Mouse (Mus musculus) adrenal gland, adult (tissue): Measurements from ENCODE around the gene Gosr2.
A peak's percentile ranks its signal among the peaks of the same experiment; 100 is the strongest.

Experiments used
- DNase-seq, 2 experiments: peaks; one replicate each; pipeline ENCODE4 v3.0.0; 2022 to 2023; ENCODE audit warnings: low spot score in 1 of 2; ENCODE audit not compliant: inconsistent age in 2 of 2

The Gosr2 gene

GRCm38 (mm10) chr11:103648656-103649055 lies 49.0 kb downstream of the Gosr2 start:
- no peak for DNase-seq

- no peak for DNase-seq
Measured at GRCm38 (mm10) chr11:103647921-103648620, 49.6 kb downstream of the Gosr2 start.

GRCm38 (mm10) chr11:103646301-103646700 lies 51.4 kb downstream of the Gosr2 start:
- no peak for DNase-seq

- no peak for DNase-seq
Measured at GRCm38 (mm10) chr11:103645731-103646130, 52.0 kb downstream of the Gosr2 start.

- DNase-seq, result no peak
Measured at GRCm38 (mm10) chr11:103643211-103643610, 54.5 kb downstream of the Gosr2 start.

GRCm38 (mm10) chr11:103639407-103639946 lies 58.2 kb downstream of the Gosr2 start:
- DNase-seq, result peak; percentile 53 to 83

GRCm38 (mm10) chr11:103638790-103639189 lies 58.9 kb downstream of the Gosr2 start, which contains the start of gene Lyzl6:
Gene Lyzl6 (minus strand): TSS chr11:103638890.
- DNase-seq, result no peak

- DNase-seq, result no peak
Measured at GRCm38 (mm10) chr11:103636261-103636660, 61.4 kb downstream of the Gosr2 start.

GRCm38 (mm10) chr11:103635481-103635880 lies 62.2 kb downstream of the Gosr2 start:
- DNase-seq, result no peak

- DNase-seq, result no peak
Measured at GRCm38 (mm10) chr11:103634806-103635205, 62.9 kb downstream of the Gosr2 start.

GRCm38 (mm10) chr11:103627453-103627852 lies 70.2 kb downstream of the Gosr2 start:
- no peak for DNase-seq
